Mouse (Mus musculus): ENCODE data around the gene Eif2ak4. TPM values are rescaled to one million over a fixed set of nuclear protein-coding genes. Genes with fewer than 3 reads are reported as not detected.

Eif2ak4 gene
- polyA plus RNA-seq (2014; fragmentation: Nextera tagmentation; extraction: Ambion mirVana): 9.1 and 14.7 TPM in 2 replicates

GRCm38 (mm10) chr2:118388341-118389335 is at the start of gene Eif2ak4:
TSS of gene Eif2ak4 (plus strand) at chr2:118388618.
- H3K9ac ChIP-seq (ENCODE audit: low read depth, low read length): peak within 1 kb of the TSS; percentile 64
- peak; percentile 97 for ATAC-seq (ENCODE audit: low FRiP score, low TSS enrichment)
- under 1% methylated on average over 61 of the region's 61 CpGs for WGBS
- peak within 1 kb of the TSS; percentile 89 for H3K27ac ChIP-seq (ENCODE audit: low read depth, low read length)
- H3K4me2 ChIP-seq (replicated peaks; ENCODE audit: low read depth, low read length): peak within 1 kb of the TSS; percentile 63
- no peaks in the 10 kb centered on the region for H3K9me3 ChIP-seq (ENCODE audit: control insufficient read depth, low read length)
- H3K4me1 ChIP-seq (ENCODE audit: control insufficient read depth, insufficient read depth, low read length): peaks cover 14% of the 10 kb centered on the region; the same call in 1 of the 2 replicates
- no peaks in the 10 kb centered on the region for H3K27me3 ChIP-seq (ENCODE audit: control insufficient read depth, insufficient read depth, low read length)
- H3K4me3 ChIP-seq (ENCODE audit: low read length): peak within 1 kb of the TSS; percentile 57
- H3K36me3 ChIP-seq (ENCODE audit: control insufficient read depth, insufficient read depth, low read length): no peaks in the 10 kb centered on the region

- Histone ChIP-seq H3K4me3 (ENCODE audit: low read length) (no peak overlapping the region), H3K9me3 (ENCODE audit: control insufficient read depth, low read length) (no peaks in the 10 kb centered on the region), H3K4me2 (replicated peaks; ENCODE audit: low read depth, low read length) (no peak overlapping the region), H3K36me3 (ENCODE audit: control insufficient read depth, insufficient read depth, low read length) (no peaks in the 10 kb centered on the region), H3K4me1 (ENCODE audit: control insufficient read depth, insufficient read depth, low read length) (no peaks in the 10 kb centered on the region), H3K27me3 (ENCODE audit: control insufficient read depth, insufficient read depth, low read length) (no peaks in the 10 kb centered on the region), H3K9ac (ENCODE audit: low read depth, low read length) (no peak overlapping the region), H3K27ac (ENCODE audit: low read depth, low read length) (no peak overlapping the region)
- WGBS: 71% methylated on average over 7 of the region's 7 CpGs
- ATAC-seq (ENCODE audit: low FRiP score, low TSS enrichment): no peak
These were observed 47.1 kb upstream of the Eif2ak4 start for GRCm38 (mm10) chr2:118341295-118341694.

- Histone ChIP-seq H3K4me2 (replicated peaks; ENCODE audit: low read depth, low read length) (no peak overlapping the region), H3K27ac (ENCODE audit: low read depth, low read length) (no peak overlapping the region), H3K27me3 (ENCODE audit: control insufficient read depth, insufficient read depth, low read length) (no peaks in the 10 kb centered on the region), H3K9me3 (ENCODE audit: control insufficient read depth, low read length) (no peaks in the 10 kb centered on the region), H3K4me3 (ENCODE audit: low read length) (no peak overlapping the region), H3K4me1 (ENCODE audit: control insufficient read depth, insufficient read depth, low read length) (no peaks in the 10 kb centered on the region), H3K9ac (ENCODE audit: low read depth, low read length) (no peak overlapping the region), H3K36me3 (ENCODE audit: control insufficient read depth, insufficient read depth, low read length) (no peaks in the 10 kb centered on the region)
- WGBS: 81% methylated on average over 3 of the region's 3 CpGs
- ATAC-seq (ENCODE audit: low FRiP score, low TSS enrichment): no peak
These were observed 44.5 kb upstream of the Eif2ak4 start for GRCm38 (mm10) chr2:118343897-118344296.

- H3K4me2 ChIP-seq (replicated peaks; ENCODE audit: low read depth, low read length): no peak overlapping the region
- no peaks in the 10 kb centered on the region for H3K4me1 ChIP-seq (ENCODE audit: control insufficient read depth, insufficient read depth, low read length)
- H3K9ac ChIP-seq (ENCODE audit: low read depth, low read length): no peak overlapping the region
- no peaks in the 10 kb centered on the region for H3K27me3 ChIP-seq (ENCODE audit: control insufficient read depth, insufficient read depth, low read length)
- ATAC-seq (ENCODE audit: low FRiP score, low TSS enrichment): no peak
- no peak overlapping the region for H3K27ac ChIP-seq (ENCODE audit: low read depth, low read length)
- 44% methylated on average over 1 of the region's 1 CpGs for WGBS
- H3K9me3 ChIP-seq (ENCODE audit: control insufficient read depth, low read length): no peaks in the 10 kb centered on the region
- H3K4me3 ChIP-seq (ENCODE audit: low read length): no peak overlapping the region
- no peaks in the 10 kb centered on the region for H3K36me3 ChIP-seq (ENCODE audit: control insufficient read depth, insufficient read depth, low read length)
These were observed 42.9 kb upstream of the Eif2ak4 start for GRCm38 (mm10) chr2:118345535-118345934.

- no peaks in the 10 kb centered on the region for H3K27me3 ChIP-seq (ENCODE audit: control insufficient read depth, insufficient read depth, low read length)
- no peak for ATAC-seq (ENCODE audit: low FRiP score, low TSS enrichment)
- 0 out of 2 replicates have a peak, but pooled peaks cover 6% of the 10 kb centered on the region for H3K4me1 ChIP-seq (ENCODE audit: control insufficient read depth, insufficient read depth, low read length)
- H3K36me3 ChIP-seq (ENCODE audit: control insufficient read depth, insufficient read depth, low read length): no peaks in the 10 kb centered on the region
- 39% methylated on average over 4 of the region's 4 CpGs for WGBS
- no peak overlapping the region for H3K4me2 ChIP-seq (replicated peaks; ENCODE audit: low read depth, low read length)
- no peak overlapping the region for H3K9ac ChIP-seq (ENCODE audit: low read depth, low read length)
- H3K9me3 ChIP-seq (ENCODE audit: control insufficient read depth, low read length): no peaks in the 10 kb centered on the region
- H3K27ac ChIP-seq (ENCODE audit: low read depth, low read length): no peak overlapping the region
- H3K4me3 ChIP-seq (ENCODE audit: low read length): no peak overlapping the region
These were observed 34.9 kb upstream of the Eif2ak4 start for GRCm38 (mm10) chr2:118353498-118353897.

- 59% methylated on average over 4 of the region's 4 CpGs for WGBS
- H3K4me1 ChIP-seq (ENCODE audit: control insufficient read depth, insufficient read depth, low read length): 0 out of 2 replicates have a peak, but pooled peaks cover 6% of the 10 kb centered on the region
- ATAC-seq (ENCODE audit: low FRiP score, low TSS enrichment): no peak
- no peak overlapping the region for H3K4me3 ChIP-seq (ENCODE audit: low read length)
- H3K36me3 ChIP-seq (ENCODE audit: control insufficient read depth, insufficient read depth, low read length): no peaks in the 10 kb centered on the region
- H3K9ac ChIP-seq (ENCODE audit: low read depth, low read length): no peak overlapping the region
- no peaks in the 10 kb centered on the region for H3K9me3 ChIP-seq (ENCODE audit: control insufficient read depth, low read length)
- no peaks in the 10 kb centered on the region for H3K27me3 ChIP-seq (ENCODE audit: control insufficient read depth, insufficient read depth, low read length)
- no peak overlapping the region for H3K27ac ChIP-seq (ENCODE audit: low read depth, low read length)
- no peak overlapping the region for H3K4me2 ChIP-seq (replicated peaks; ENCODE audit: low read depth, low read length)
These were observed 34.5 kb upstream of the Eif2ak4 start for GRCm38 (mm10) chr2:118353916-118354403.

- H3K9me3 ChIP-seq (ENCODE audit: control insufficient read depth, low read length): no peaks in the 10 kb centered on the region
- no peak overlapping the region for H3K4me2 ChIP-seq (replicated peaks; ENCODE audit: low read depth, low read length)
- no peak overlapping the region for H3K4me3 ChIP-seq (ENCODE audit: low read length)
- no peaks in the 10 kb centered on the region for H3K36me3 ChIP-seq (ENCODE audit: control insufficient read depth, insufficient read depth, low read length)
- 80% methylated on average over 6 of the region's 6 CpGs for WGBS
- H3K9ac ChIP-seq (ENCODE audit: low read depth, low read length): no peak overlapping the region
- H3K27me3 ChIP-seq (ENCODE audit: control insufficient read depth, insufficient read depth, low read length): no peaks in the 10 kb centered on the region
- 0 out of 2 replicates have a peak, but pooled peaks cover 6% of the 10 kb centered on the region for H3K4me1 ChIP-seq (ENCODE audit: control insufficient read depth, insufficient read depth, low read length)
- ATAC-seq (ENCODE audit: low FRiP score, low TSS enrichment): no peak
- no peak overlapping the region for H3K27ac ChIP-seq (ENCODE audit: low read depth, low read length)
These were observed 33.2 kb upstream of the Eif2ak4 start for GRCm38 (mm10) chr2:118355138-118355719.

GRCm38 (mm10) chr2:118371841-118372240 is 16.6 kb upstream of the Eif2ak4 start:
- Histone ChIP-seq H3K36me3 (ENCODE audit: control insufficient read depth, insufficient read depth, low read length) (no peaks in the 10 kb centered on the region), H3K4me2 (replicated peaks; ENCODE audit: low read depth, low read length) (no peak overlapping the region; the same call in 1 of the 2 replicates), H3K27ac (ENCODE audit: low read depth, low read length) (no peak overlapping the region), H3K4me1 (ENCODE audit: control insufficient read depth, insufficient read depth, low read length) (peaks cover 12% of the 10 kb centered on the region; the same call in 1 of the 2 replicates), H3K27me3 (ENCODE audit: control insufficient read depth, insufficient read depth, low read length) (peaks cover 15% of the 10 kb centered on the region), H3K9ac (ENCODE audit: low read depth, low read length) (no peak overlapping the region), H3K4me3 (ENCODE audit: low read length) (no peak overlapping the region), H3K9me3 (ENCODE audit: control insufficient read depth, low read length) (no peaks in the 10 kb centered on the region)
- 43% methylated on average over 1 of the region's 1 CpGs for WGBS
- ATAC-seq (ENCODE audit: low FRiP score, low TSS enrichment): no peak
